Comparison of ENCODE assay signal across 8 mouse cellular contexts in the genomic region with DNA sequence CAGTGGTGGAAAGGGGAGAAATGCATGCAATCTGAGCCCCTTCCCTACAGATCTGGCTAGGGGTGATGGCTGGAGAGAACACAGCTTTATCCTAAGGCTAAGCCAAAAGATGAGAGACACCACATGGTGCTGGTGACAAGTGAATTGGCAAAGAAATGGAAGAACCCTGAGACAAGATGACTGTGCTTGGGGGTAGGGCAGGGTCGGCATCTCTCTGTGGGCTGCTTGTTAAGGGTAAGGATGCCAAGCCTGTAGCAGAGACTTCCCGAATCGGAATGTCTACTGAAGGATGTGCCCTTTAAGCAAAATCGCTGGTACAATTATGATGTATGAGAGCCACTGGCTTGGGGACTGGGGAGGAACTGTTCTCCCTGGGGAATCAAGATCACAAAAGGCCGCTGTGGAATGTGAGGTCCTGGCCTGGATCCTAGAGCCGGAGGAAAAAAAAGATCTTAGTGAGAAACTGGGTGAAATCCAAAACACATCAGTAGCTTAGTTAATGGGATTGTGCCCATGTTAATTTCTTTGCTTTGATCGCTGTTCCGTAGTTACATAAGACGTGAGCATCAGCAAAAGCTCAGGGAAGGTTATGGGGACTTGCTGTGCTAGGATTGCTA. TPM values are rescaled to one million over a fixed set of nuclear protein-coding genes. Genes with fewer than 3 reads are reported as not detected.
DNase-seq lines count a peak whose midpoint lies in the region; ATAC-seq lines count a peak whose summit lies in the region.

No protein-coding gene starts in this region.

- intact Hi-C loops in heart, postnatal 36 days (cut with DNase I) = no loop called here

- H3K4me1 ChIP-seq in forebrain, embryonic 11.5 days (replicated peaks; ENCODE audit: control insufficient read depth, insufficient read depth, low read length) = peaks cover 13% of the 10 kb centered on the region; the same call in 1 of the 2 replicates
- H3K4me1 ChIP-seq in midbrain, embryonic 15.5 days = peaks cover 43% of the 10 kb centered on the region

- no peak overlapping the region for H3K9ac ChIP-seq in forebrain, embryonic 11.5 days (ENCODE audit: low read length)
- H3K9ac ChIP-seq in midbrain, embryonic 15.5 days = no peak overlapping the region

- 13% methylated on average over 9 of the region's 9 CpGs for WGBS in forebrain, embryonic 11.5 days
- WGBS in midbrain, embryonic 15.5 days = 4% methylated on average over 9 of the region's 9 CpGs

- no peaks in the 10 kb centered on the region for H3K36me3 ChIP-seq in forebrain, embryonic 11.5 days (ENCODE audit: control insufficient read depth, insufficient read depth, low read length)
- no peaks in the 10 kb centered on the region for H3K36me3 ChIP-seq in midbrain, embryonic 15.5 days (replicated peaks)

- peak overlapping the region; percentile 20; the same call in 1 of the 2 replicates for H3K27ac ChIP-seq in forebrain, embryonic 11.5 days (ENCODE audit: low read depth, low read length)
- H3K27ac ChIP-seq in midbrain, embryonic 15.5 days = peak overlapping the region; percentile 82

- no peaks in the 10 kb centered on the region for H3K27me3 ChIP-seq in forebrain, embryonic 11.5 days (ENCODE audit: control insufficient read depth, insufficient read depth, low read length)
- no peaks in the 10 kb centered on the region for H3K27me3 ChIP-seq in midbrain, embryonic 15.5 days (replicated peaks)

- H3K4me2 ChIP-seq in forebrain, embryonic 11.5 days (ENCODE audit: low read depth, low read length, severe bottlenecking) = no peak overlapping the region
- H3K4me2 ChIP-seq in midbrain, embryonic 15.5 days = no peak overlapping the region

- H3K4me3 ChIP-seq in forebrain, embryonic 11.5 days (ENCODE audit: low read depth, low read length) = no peak overlapping the region
- H3K4me3 ChIP-seq in midbrain, embryonic 15.5 days = no peak overlapping the region

- peaks cover 4% of the 10 kb centered on the region; the same call in 1 of the 2 replicates for H3K9me3 ChIP-seq in forebrain, embryonic 11.5 days (ENCODE audit: control insufficient read depth, low read length)
- H3K9me3 ChIP-seq in midbrain, embryonic 15.5 days = no peaks in the 10 kb centered on the region

- ATAC-seq in forebrain, embryonic 11.5 days (replicated peaks; ENCODE audit: low FRiP score) = 0 out of 2 replicates have a peak, but pooled peaks have one; percentile 11
- peak; percentile 35 for ATAC-seq in midbrain, embryonic 15.5 days (replicated peaks)
- ATAC-seq in activated CD4-positive, CD25-positive, alpha-beta regulatory T cell, adult 4 months = no peak

- DNase-seq in layer of hippocampus, adult 18-20 months (ENCODE audit: low spot score in 2 of 2) = peak; percentile 32 to 79
- no peak for DNase-seq in layer of hippocampus, adult 9-10 months (ENCODE audit: low spot score)
- no peak for DNase-seq in forebrain, embryonic 11.5 days (ENCODE audit: low spot score)
- DNase-seq in heart, postnatal 36 days = peak; percentile 48 to 64
- DNase-seq in layer of hippocampus, adult 9-11 months = peak; percentile 77
- no peak for DNase-seq in spleen, adult 12 weeks (ENCODE audit: low spot score)

RNA-seq across cellular contexts. Expression of a gene that starts 35.8 kb away (rescaled TPM):
- 1 to 10 TPM in 1 of 2 experiments, under 1 TPM in 1; 0.52 to 1.4 TPM for total RNA-seq in layer of hippocampus, adult 18-20 months (2021)
- not detected in 2 replicates for polyA plus RNA-seq in forebrain, embryonic 11.5 days (2014; fragmentation: Nextera tagmentation; extraction: Ambion mirVana)
- total RNA-seq in heart, postnatal 36 days (2021) = under 1 TPM in 1 of 2 experiments, not detected in 1; 0.14 TPM
- polyA plus RNA-seq in midbrain, embryonic 15.5 days (2015; fragmentation: Nextera tagmentation; extraction: Ambion mirVana) = 0.25 and 0.37 TPM in 2 replicates
- not detected for polyA plus RNA-seq in activated CD4-positive, CD25-positive, alpha-beta regulatory T cell, adult 4 months (2017; shearing (Covaris generic))

Comparison
In these comparisons a context has a peak if more than half of its experiments do, and no peak if none do; other contexts are left out.
1. DNase-seq: peak in layer of hippocampus, adult 18-20 months (2 of 2), heart, postnatal 36 days (2 of 2) and layer of hippocampus, adult 9-11 months (single experiment); none in layer of hippocampus, adult 9-10 months (single experiment), forebrain, embryonic 11.5 days (single experiment) and spleen, adult 12 weeks (single experiment).